Mouse (Mus musculus) erythroid progenitor cell, adult 5-6 weeks (primary cell): ENCODE results near the gene Kdm4a. TPM values are rescaled to one million over a fixed set of nuclear protein-coding genes. Genes with fewer than 3 reads are reported as not detected.

Source experiments
- ATAC-seq: replicated peaks from 2 replicates; pipeline ENCODE4 v1.8.0; 2016; ENCODE audit warnings: moderate number of reproducible peaks, mild to moderate bottlenecking, moderate TSS enrichment, inconsistent platforms; ENCODE audit not compliant: poor library complexity, low FRiP score, severe bottlenecking
- total RNA-seq, 2 experiments: library from RNA; stranded (forward) in 1 of 2; stranded (reverse) in 1 of 2; fragments of 150-400 nt in 1 of 2; fragments of 186-747, 209-891 nt in 1 of 2; gene quantifications; 2 replicates each; pipeline versions ENCODE4 v1.2.3 to v1.2.4; 2015 to 2017; ENCODE audit warnings: low replicate concordance in 2 of 2

The Kdm4a gene
- 18.0 and 24.3 TPM in 2 replicates for total RNA-seq (2015; ENCODE audit: low replicate concordance)
- total RNA-seq (2017; ENCODE audit: low replicate concordance): 42.5 and 62.1 TPM in 2 replicates

DNA sequence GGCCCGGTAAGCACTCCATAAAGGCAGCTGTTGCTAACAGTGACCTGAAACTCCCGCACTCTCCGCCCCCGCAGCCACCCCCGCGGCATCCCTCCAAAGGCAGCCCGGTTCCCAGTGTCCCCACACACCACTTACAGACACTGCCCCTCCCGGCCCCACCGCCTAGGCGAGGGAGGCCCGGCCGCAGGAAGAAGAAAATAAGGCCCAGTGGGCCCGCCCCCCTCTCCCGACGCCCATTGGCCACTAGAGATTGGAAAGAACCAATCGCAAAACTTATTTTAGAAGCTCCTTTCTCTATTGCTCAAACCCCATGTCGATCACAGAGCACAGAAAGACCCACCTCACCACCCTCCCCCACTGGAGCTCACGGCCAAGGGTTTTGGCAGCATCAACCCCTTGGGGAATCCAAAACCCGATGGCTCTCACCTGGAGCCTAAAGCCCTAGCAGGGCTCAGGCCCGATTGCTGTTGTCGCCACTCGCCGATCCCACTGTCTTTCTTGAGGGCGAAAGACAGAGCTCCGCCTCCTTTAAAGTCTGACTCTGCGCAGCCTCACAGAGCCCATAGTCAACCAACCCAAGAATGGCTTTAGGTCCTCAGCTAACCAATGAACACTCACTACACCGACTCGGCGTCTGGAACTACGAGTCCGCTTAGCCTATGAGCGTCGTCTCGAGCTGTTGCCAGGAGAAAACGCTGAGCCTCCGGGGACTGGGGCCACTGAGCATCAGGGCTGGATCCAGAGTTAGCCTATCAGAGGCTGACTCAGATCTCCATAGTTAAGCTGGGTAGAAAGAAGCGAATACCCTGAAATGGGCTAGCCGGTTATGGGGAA is at the start of gene Kdm4a:
TSS of gene Kdm4a (minus strand) at position 577 of the 834 bp plus-strand sequence.
- ATAC-seq: peak; percentile 94

GRCm38 (mm10) chr4:118229035-118229770 is 49.4 kb upstream of the Kdm4a start:
- ATAC-seq: no peak

- ATAC-seq: no peak
Observed at GRCm38 (mm10) chr4:118227398-118227797, 47.6 kb upstream of the Kdm4a start.

GRCm38 (mm10) chr4:118221261-118221660 is 41.4 kb upstream of the Kdm4a start:
- ATAC-seq: no peak

DNA sequence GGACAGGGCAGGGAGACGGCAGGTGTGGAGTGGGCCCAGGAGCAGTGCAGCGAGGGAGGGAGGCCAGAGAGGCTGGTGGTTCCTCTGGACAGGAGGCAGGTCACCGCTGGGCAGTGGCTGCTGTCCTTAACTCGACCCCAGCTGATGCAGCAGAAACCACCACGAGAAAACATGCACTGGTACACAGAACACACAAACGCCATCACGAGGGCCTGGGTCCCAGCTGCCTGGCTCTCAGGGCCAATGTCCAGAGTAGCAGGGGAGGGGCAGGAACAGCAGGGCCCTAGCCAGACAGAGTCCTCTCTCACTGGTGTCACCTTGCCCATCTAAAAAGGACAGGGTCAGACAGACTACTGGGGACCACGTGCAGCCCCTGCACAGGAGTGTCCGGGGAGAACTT is 40.9 kb upstream of the Kdm4a start:
- no peak for ATAC-seq

DNA sequence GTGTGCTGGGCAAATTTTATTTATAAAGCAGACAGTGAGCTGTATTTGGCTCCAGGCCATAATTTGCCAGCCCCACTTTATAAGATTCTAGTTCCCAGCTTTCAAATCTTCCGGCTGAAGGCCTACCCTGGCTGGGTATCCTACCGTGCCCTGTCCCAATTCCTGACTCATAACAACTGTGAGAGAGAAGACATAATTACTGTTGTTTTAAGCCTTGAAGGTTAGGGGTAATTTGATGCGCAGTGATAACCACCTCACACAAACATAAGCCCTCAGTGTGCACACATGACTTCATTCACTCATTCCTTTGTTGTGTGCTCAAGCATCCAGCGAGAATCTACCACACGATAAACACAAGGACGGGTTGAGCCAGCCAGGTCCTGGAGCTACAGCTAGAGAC is 39.6 kb upstream of the Kdm4a start:
- no peak for ATAC-seq

DNA sequence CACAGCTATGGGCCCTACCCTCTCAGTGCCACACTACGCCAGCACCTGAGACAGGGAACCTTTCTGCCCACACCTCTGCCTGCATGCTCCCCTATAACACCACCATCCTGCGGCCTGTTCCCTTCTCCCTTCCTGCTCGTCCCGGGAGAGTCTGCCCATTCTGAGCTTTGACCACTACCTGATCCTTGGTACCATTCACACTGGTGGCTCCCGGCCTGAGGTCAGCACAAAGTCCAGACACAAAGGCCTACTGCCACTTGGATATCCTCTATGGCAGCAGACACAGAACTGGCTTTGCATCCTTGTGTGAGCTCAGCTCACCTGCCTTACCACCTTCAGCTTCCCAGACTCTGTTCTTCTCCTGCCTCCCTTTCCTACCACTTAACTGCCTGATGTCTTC is 38.7 kb upstream of the Kdm4a start:
- no peak for ATAC-seq

DNA sequence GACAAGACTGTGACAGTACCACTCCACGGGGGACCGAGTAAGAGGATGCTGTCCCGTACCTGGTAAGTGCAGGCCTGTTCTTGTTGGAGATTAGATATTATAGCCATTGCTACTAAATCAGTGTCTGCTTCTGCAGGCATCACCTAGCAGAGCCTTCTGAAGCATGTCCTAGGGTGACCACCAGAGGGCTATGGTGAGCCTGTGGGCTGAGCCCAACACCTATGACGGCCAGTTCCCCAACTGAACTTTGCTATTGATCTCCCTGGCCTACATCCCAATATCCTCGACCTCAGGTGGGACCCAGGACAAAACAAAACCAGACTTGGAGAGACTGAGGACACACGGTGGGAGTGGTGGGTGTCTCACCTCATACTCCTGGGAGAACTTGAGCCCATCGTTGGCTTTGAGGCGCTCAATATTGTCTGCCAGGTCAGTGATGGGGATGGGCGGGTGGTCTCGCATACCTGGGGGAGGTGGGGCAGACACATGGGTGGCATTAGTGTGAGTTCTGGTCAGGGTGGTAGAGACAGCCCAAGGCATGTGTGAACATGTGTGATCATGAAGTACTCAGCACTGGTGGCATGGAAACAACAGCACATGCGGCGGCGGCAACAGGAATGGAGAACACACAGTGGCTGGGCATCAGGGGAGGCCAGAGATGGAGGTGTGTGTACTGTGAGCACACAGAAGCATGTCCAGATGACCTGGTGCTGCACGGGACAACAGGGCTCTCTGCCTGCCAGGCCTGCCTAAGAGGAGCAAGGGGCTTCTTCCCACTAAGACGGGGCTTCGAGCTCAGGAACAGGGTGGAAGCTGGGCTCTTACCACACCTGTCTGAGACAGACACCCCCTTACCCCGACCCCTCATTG is 37.1 kb upstream of the Kdm4a start:
- peak; percentile 51 for ATAC-seq

DNA sequence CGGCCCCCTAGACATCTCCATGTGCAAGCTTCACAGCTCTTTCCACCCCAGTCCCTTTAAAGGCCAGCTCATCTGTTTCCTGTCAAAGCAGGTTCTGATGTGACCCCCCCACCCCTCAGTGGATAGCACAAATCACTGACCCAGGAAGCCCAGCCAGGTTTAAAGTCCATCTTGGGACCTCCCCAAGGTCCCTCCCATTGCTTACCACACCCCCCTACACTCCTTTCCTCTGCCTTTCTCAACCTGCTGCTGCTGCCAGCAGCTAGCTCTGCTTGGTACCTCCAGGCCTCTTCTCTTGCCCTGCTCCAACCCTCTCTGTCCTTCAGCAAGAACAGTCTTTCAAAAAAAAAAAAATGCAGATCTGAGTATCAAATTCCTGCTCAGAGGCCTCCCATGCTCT is 35.0 kb upstream of the Kdm4a start:
- ATAC-seq: no peak

DNA sequence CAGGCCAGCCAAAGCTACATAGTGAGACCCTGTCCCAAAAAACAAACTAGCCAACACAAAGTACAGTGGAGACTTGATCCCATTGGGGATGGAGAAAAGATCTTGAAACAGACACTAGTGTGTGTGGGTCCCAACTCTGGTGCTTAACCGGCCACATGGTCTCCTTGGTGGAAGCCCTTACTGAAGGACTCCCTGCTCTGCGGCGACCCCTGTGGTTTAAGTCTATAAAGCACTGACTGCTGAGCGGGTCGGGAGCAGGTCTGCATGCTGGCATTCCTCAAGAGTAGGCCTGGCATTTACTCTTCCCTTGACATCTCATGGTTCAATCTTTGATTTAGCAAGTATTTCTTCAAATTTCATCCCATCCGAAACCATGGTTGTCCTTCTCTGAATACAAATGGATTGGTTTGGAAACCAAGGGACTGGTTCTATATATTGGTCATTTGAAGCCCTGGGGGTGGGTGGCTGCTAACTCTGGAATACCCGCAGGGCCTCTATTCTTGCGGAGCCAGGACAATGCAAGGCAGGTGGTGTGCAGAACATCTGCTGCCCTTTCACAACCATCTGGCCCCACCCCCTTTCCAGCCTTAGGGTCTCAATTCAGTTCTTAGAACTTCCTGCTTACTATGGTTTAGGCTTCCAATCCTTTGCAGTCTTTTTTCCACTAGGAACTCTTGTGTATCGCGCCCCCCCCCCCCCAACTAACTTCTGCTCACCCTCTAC is 27.2 kb upstream of the Kdm4a start:
- no peak for ATAC-seq

DNA sequence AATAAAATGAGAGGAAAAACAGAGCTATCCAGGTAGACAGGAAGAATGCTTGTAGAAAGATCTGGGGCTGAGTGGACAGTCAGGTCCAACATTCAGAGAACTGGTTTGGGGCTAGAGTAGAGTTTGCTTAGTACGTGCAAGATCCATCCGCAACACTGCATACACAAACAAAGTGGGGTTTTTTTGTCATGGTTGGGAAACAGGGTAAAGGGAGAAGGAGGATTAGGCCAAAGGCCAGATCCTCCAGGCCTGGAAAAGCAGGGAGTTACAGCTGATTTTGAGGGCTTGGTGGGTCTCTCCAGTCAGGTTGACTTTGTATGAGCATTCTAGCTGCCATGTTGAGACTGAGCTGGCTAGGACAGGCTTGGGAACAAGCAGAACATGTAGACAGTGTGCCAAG is 26.1 kb upstream of the Kdm4a start:
- no peak for ATAC-seq

DNA sequence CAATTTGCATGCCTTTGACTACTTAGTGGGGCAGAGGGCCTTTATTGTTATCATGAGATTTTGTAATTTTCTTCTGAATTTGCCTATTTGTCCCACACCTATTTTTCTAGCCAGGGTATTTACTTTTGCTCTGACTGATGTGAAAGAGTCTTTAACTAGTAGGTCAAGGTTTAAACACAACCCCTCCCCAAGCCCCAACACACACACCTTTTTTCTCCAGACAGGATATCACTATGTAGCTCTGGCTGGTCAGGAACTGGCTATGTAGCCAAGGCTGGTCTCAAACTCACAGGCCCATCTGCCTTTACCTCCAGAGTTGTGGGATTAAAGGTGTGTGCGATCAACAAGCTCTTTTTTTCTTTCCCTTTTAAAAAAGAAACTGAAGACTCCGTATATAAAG is 19.2 kb upstream of the Kdm4a start:
- no peak for ATAC-seq

GRCm38 (mm10) chr4:118198606-118199005 is 18.8 kb upstream of the Kdm4a start:
- no peak for ATAC-seq

GRCm38 (mm10) chr4:118196185-118196584 is 16.3 kb upstream of the Kdm4a start:
- ATAC-seq: no peak

DNA sequence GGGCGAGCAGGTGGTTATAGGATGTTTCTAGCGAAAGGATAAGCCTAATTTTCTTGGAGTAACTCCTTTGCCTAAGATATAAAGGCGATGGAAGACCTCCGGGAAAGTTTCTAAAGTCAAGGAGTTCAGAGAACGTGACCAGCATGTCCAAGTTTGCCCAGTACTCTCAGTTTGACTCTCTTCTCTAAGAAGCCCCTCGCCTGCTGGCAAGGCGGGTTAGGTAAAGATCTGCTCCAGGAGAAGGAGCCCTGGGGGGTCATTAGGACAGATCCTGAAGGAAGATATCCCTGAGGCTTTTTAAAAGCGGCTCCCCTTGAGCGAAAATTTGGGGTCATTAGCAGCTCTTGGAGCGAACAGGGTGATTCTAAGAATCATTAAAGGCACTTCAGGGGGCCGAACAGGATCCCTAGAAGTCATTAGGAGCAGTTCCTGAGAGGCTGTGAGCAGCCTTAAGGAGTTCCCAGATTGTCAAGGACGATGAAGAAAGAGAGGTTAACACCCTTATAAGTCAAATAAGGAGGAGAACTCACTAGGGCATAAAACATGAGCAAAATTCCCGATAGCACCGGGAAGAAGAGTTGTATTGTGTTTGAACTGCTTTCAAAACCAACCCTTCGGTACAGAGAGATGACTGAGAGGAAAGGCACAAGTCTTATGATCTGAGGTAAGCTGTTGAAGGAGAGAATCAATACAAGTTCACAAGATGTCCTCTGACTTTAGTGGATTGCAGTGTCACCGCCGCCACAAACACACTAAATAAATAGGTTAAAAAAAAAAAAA is 648 bp upstream of the Kdm4a start:
- ATAC-seq: peak; percentile 17; the same call in 1 of the 2 replicates

GRCm38 (mm10) chr4:118178952-118179466 is 834 bp downstream of the Kdm4a start:
- ATAC-seq: no peak

GRCm38 (mm10) chr4:118172461-118172860 is 7.4 kb downstream of the Kdm4a start:
- no peak for ATAC-seq

- ATAC-seq: peak; percentile 59
Observed at GRCm38 (mm10) chr4:118171006-118171405, 8.8 kb downstream of the Kdm4a start.
